16 mouse cellular contexts compared by ENCODE assay signal in the genomic region with DNA sequence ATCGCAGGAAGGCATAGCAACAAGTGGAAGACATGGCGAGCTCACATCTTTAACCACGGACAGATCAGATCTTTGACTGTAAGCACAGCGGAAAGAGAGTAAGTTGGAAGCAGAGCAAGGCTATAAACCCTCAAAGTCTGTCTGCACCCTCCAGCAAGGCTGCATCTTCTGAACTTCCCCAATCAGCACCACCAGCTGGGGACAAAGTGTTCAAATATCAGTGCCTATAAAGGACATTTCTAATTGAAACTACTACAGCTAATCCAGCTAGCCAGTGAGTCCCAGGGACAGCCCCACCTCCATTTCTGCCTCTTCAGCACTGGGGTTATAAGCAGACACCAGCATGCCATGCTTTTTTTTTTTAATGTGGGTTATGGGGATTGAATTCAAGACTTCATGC. TPM values are rescaled to one million over a fixed set of nuclear protein-coding genes. Genes with fewer than 3 reads are reported as not detected.
"Had no signal": no experiment of that assay in that cellular context is flagged by ENCODE, and none has a peak within 500 bp of the region (broad histone marks: within the 10 kb centered on the region; RNA-seq: fewer than 3 reads in every experiment).

No protein-coding gene starts in this region.

- DNase-seq: kidney, adult 2 months; kidney, postnatal 14 days; kidney, postnatal 4 days; lung, adult 18-20 months; lung, postnatal 10 days; lung, postnatal 36 days; midbrain, embryonic 14.5 days; right cerebral cortex, postnatal 4 days; spleen, adult 18-20 months; thymus, adult 18-20 months; thymus, postnatal 36 days had no signal

- H3K27me3 ChIP-seq: kidney, embryonic 15.5 days; lung, embryonic 15.5 days had no signal

- H3K36me3 ChIP-seq: kidney, embryonic 15.5 days; lung, embryonic 15.5 days had no signal

- H3K9ac ChIP-seq: kidney, embryonic 15.5 days; liver, embryonic 14.5 days; lung, embryonic 15.5 days had no signal

- H3K27ac ChIP-seq: kidney, embryonic 15.5 days; liver, embryonic 14.5 days; lung, embryonic 15.5 days had no signal

- H3K4me3 ChIP-seq: kidney, embryonic 15.5 days; lung, embryonic 15.5 days had no signal

RNA-seq across cellular contexts. Expression of a gene that starts 57.1 kb away (rescaled TPM):
- total RNA-seq: left cerebral cortex, postnatal 36 days; megakaryocyte progenitor cell, adult 5-6 weeks had no signal
